Mouse (Mus musculus) intestine, embryonic 16.5 days (tissue): ENCODE data around the gene Poldip3. TPM values are rescaled to one million over a fixed set of nuclear protein-coding genes. Genes with fewer than 3 reads are reported as not detected.
"Not testable (repeated sequence)": the region's sequence is repeated elsewhere in the genome, so short reads cannot be mapped to it uniquely, and the experiment has no call there.

Experiments used
- ATAC-seq: fragments of 200-750 bp; cut with Nextera tagmentation; 2 replicates; pipeline ENCODE4 v1.8.0; 2017; ENCODE audit warnings: moderate TSS enrichment, moderate library complexity
- H3K27ac ChIP-seq: fragments of 300-500 bp; sonication (generic); 2 replicates; pipeline ENCODE4 v1.5.1; 2014; ENCODE audit warnings: mild to moderate bottlenecking, low read length
- H3K27me3 ChIP-seq: fragments of 300-500 bp; sonication (generic); replicated peaks from 2 replicates; pipeline ENCODE4 v1.6.1; 2014; ENCODE audit warnings: low read length, control low read depth, mixed read lengths; ENCODE audit not compliant: control insufficient read depth, insufficient read depth
- H3K36me3 ChIP-seq: fragments of 300-500 bp; sonication (generic); 2 replicates; pipeline ENCODE4 v1.6.1; 2014; ENCODE audit warnings: low read length, control low read depth; ENCODE audit not compliant: control insufficient read depth, insufficient read depth
- H3K4me1 ChIP-seq: fragments of 300-500 bp; sonication (generic); 2 replicates; pipeline ENCODE4 v1.6.1; 2014; ENCODE audit warnings: low read length, control low read depth, mixed read lengths; ENCODE audit not compliant: control insufficient read depth, insufficient read depth
- H3K4me2 ChIP-seq: fragments of 300-500 bp; sonication (generic); 2 replicates; pipeline ENCODE4 v1.6.1; 2014; ENCODE audit warnings: low read depth, low read length, control low read depth
- H3K4me3 ChIP-seq: fragments of 300-500 bp; sonication (generic); 2 replicates; pipeline ENCODE4 v1.5.1; 2014; ENCODE audit warnings: mild to moderate bottlenecking, low read length
- H3K9ac ChIP-seq: fragments of 300-500 bp; sonication (generic); 2 replicates; pipeline ENCODE4 v1.6.1; 2014; ENCODE audit warnings: low read depth, low read length
- H3K9me3 ChIP-seq: fragments of 300-500 bp; sonication (generic); 2 replicates; pipeline ENCODE4 v1.6.1; 2016; ENCODE audit warnings: low read length, control low read depth; ENCODE audit not compliant: control insufficient read depth
- WGBS: fragments of 180-500 bp; shearing (Covaris S2); extraction: QIAGEN DNeasy Blood & Tissue Kit; methylation state at CpG from one replicate; pipeline ENCODE4 v1.1.7; 2014; 5-methylcytosine and 5-hydroxymethylcytosine counted together
- polyA plus RNA-seq: library from polyadenylated mRNA; unstranded; fragments of >200 nt; fragmentation: Nextera tagmentation; extraction: Ambion mirVana; gene quantifications from 2 replicates; pipeline ENCODE4 v1.2.1, GENCODE M21; 2015

Poldip3 gene
- polyA plus RNA-seq, 1 experiment from 2014 or later, result 106 TPM

DNA sequence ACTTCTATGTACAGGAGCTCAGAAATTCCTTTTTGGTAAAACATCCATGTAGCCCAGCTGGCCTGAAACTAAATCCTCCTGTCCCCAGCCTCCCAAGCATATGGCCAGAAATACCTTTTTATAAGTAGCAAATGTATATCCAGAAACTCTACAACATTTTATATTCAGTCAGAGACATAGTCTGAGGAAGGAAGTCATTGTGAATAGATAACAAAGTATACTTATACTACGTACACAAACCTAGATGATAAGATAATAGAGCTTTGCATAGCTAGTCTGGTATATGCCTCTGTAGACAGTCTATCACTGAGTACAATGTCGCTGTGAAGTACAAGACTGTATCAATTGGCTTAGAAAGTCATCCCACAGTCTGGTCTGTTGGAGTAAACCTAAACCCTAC is 13.5 kb downstream of the Poldip3 start:
- Histone ChIP-seq H3K27me3 (no peaks in the 10 kb centered on the region), H3K4me2 (no peak overlapping the region), H3K36me3 (peaks cover 17% of the 10 kb centered on the region), H3K9me3 (no peaks in the 10 kb centered on the region), H3K27ac (no peak overlapping the region), H3K4me3 (no peak overlapping the region), H3K9ac (no peak overlapping the region), H3K4me1 (0 out of 2 replicates have a peak, but pooled peaks cover under 1% of the 10 kb centered on the region)
- no peak for ATAC-seq
- 72% methylated on average over 2 of the region's 2 CpGs for WGBS

DNA sequence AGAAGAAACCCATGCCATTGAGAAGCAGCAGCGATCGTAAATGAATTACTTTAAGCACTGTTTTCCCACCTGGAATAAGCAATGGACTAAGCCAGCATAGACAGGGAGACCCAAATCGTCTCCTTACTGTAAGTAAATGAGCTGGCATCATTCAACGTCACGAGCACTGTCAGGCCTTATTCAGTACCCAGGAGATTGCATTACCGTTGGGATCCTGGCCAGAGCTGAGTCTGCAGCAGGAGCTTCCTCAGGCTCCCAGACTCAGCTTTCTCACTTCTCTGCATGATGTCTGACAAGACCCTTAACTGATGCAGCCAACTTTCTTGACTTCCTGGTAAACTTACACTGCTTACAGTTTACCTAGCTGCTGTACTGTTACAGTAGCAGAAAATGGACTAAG is 14.5 kb downstream of the Poldip3 start:
- Histone ChIP-seq H3K9me3 (no peaks in the 10 kb centered on the region), H3K27ac (no peak overlapping the region), H3K9ac (no peak overlapping the region), H3K36me3 (peaks cover 22% of the 10 kb centered on the region), H3K4me2 (no peak overlapping the region), H3K4me1 (no peaks in the 10 kb centered on the region), H3K4me3 (no peak overlapping the region), H3K27me3 (no peaks in the 10 kb centered on the region)
- ATAC-seq, result no peak
- WGBS, result 90% methylated on average over 6 of the region's 6 CpGs

DNA sequence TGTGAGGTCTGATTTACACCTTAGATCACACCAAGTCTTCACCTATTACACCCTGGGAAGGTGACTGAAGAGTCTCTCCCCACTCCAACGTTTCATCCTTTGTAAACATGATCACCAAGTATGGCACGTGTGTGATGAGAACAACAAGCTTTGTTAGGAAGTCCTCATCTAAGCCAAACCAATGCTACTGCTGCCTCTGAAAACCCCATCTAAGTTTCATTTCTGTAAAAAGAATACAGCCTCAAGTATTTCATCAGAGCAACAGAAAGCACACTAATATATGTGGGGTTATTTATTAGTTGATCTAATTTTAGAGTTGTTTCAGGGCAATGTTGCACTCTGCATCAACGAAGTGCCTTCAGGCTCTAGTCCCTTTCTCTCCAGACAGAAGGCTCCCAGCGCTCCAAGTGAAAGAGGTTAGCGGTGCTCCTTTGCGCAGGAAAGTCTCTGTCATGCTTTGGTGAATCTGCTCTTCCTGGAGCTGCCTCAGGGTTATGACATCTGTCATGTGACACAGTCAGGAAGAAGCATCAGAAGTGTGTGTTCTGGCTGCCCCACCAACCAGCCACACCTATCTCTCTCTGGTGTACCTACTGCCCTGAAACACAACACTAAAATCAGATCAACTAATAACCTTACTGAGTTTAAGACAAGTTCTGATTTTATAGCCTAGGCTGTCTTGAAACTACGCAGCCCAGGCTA is 19.5 kb downstream of the Poldip3 start:
- no peak overlapping the region for H3K27ac ChIP-seq
- WGBS, result 89% methylated on average over 7 of the region's 7 CpGs

DNA sequence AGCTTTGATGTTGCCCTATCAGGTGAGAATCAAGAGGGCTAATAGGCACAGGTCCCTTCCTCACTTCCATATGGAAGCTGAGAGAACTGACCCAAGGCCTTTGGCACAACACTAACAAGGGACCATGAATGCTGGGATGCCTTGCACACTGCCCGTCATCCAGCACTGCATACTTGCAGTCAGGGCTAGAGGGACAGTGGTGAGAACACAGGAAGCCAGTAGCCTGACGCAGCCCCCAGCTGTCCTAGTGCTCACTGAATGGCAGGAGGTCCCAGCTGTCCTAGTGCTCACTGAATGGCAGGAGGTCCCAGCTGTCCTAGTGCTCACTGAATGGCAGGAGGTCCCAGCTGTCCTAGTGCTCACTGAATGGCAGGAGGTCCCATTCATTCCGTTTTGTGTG is 22.1 kb downstream of the Poldip3 start:
- not testable (repeated sequence) for H3K27ac ChIP-seq, H3K27me3 ChIP-seq, H3K9me3 ChIP-seq, H3K9ac ChIP-seq, ATAC-seq, H3K4me2 ChIP-seq, H3K4me3 ChIP-seq, H3K4me1 ChIP-seq
- WGBS, result 76% methylated on average over 3 of the region's 3 CpGs
- H3K36me3 ChIP-seq, result peaks cover 30% of the 10 kb centered on the region

More for the DNA sequence above, 19.5 kb downstream of the Poldip3 start:
- no peak for ATAC-seq
- peaks cover 35% of the 10 kb centered on the region for H3K36me3 ChIP-seq
- no peak overlapping the region for H3K4me2 ChIP-seq
- H3K9ac ChIP-seq, result no peak overlapping the region
- no peak overlapping the region for H3K4me3 ChIP-seq
- no peaks in the 10 kb centered on the region for H3K4me1 ChIP-seq
- no peaks in the 10 kb centered on the region for H3K27me3 ChIP-seq
- no peaks in the 10 kb centered on the region for H3K9me3 ChIP-seq

DNA sequence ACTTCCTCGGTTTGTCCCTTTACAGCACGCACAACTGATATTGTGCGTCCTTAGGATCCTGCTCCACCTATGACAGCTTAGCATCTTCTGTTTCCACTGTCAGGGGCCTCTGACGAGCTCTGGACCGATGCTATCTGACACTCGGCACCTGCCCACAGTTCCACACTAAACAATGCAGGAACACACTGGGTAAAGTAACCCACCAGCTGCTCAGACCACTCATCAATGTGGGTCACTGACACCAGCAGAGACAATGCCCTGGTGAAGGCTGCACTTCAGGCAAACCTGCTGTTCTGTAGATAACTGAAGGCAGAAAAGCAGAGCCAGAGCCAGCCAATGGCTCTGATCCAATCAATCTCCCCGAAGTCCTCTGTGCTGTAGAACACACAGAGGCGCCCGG is 22.6 kb downstream of the Poldip3 start:
- H3K4me3 ChIP-seq, result no peak overlapping the region
- no peaks in the 10 kb centered on the region for H3K9me3 ChIP-seq
- peaks cover 2% of the 10 kb centered on the region for H3K4me1 ChIP-seq
- no peak overlapping the region for H3K27ac ChIP-seq
- no peak overlapping the region for H3K4me2 ChIP-seq
- no peaks in the 10 kb centered on the region for H3K27me3 ChIP-seq
- H3K9ac ChIP-seq, result no peak overlapping the region
- 91% methylated on average over 9 of the region's 9 CpGs for WGBS
- H3K36me3 ChIP-seq, result peaks cover 30% of the 10 kb centered on the region
- no peak for ATAC-seq

DNA sequence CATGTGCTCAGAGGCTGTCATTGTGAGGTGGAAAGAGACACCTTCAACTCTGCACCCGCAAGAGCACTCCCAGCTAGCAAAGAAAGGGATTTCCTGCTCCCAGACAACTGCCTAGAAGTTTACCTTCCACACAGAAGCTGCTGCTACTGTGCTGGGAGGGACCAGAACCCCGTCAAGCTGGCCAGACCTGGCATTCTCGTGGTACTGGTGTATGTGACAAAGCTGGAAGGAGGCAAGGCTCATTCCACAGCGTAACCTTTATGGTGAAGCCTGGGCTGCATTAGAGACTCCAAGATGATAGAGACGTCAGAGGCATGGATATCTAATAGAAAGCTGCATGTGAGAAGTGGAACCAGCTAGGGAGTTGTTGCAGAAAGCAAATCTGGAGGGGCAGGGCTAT is 24.6 kb downstream of the Poldip3 start:
- WGBS, result 63% methylated on average over 5 of the region's 5 CpGs
- Histone ChIP-seq H3K4me2 (no peak overlapping the region), H3K27ac (no peak overlapping the region), H3K4me3 (no peak overlapping the region), H3K9me3 (no peaks in the 10 kb centered on the region), H3K27me3 (no peaks in the 10 kb centered on the region), H3K36me3 (peaks cover 27% of the 10 kb centered on the region), H3K9ac (no peak overlapping the region), H3K4me1 (peaks cover 5% of the 10 kb centered on the region)
- no peak for ATAC-seq

DNA sequence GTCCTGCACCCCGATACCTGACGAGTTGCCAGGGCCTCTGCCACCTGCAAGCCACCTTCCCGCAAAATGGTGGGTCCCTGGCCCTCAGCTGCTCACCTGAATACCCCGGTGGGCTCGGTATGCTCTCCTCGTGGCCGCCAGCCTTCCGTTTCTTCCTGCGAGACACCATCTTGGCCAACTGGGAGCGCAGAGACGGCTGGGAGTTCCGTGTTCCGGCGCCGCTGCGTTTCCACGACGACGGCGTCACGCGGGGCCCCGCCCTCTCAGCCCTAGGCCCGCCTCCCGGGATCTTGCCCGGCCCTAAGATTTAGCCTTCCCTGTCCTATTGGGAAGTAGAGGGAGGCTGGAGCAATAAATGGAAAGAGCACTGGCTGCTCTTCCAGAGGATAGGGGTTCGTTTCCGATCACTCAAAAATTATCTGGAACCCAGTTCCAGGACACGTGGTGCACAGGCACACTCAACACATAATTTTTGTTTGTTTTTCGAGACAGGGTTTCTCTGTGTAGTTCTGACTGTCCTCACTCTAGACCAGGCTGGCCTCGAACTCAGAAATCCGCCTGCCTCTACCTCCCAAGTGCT is 26.5 kb downstream of the Poldip3 start, which contains the start of gene Rrp7a:
Gene Rrp7a, minus strand, starts transcription at position 236 of the 580 bp plus-strand sequence.
- Histone ChIP-seq H3K9ac (peak within 1 kb of the TSS; percentile 82), H3K27me3 (no peaks in the 10 kb centered on the region), H3K4me2 (peak within 1 kb of the TSS; percentile 83), H3K4me1 (peaks cover 5% of the 10 kb centered on the region), H3K27ac (peak within 1 kb of the TSS; percentile 61), H3K9me3 (no peaks in the 10 kb centered on the region), H3K4me3 (peak within 1 kb of the TSS; percentile 90), H3K36me3 (peaks cover 32% of the 10 kb centered on the region)
- 9% methylated on average over 32 of the region's 32 CpGs for WGBS
- peak; percentile 94 for ATAC-seq

DNA sequence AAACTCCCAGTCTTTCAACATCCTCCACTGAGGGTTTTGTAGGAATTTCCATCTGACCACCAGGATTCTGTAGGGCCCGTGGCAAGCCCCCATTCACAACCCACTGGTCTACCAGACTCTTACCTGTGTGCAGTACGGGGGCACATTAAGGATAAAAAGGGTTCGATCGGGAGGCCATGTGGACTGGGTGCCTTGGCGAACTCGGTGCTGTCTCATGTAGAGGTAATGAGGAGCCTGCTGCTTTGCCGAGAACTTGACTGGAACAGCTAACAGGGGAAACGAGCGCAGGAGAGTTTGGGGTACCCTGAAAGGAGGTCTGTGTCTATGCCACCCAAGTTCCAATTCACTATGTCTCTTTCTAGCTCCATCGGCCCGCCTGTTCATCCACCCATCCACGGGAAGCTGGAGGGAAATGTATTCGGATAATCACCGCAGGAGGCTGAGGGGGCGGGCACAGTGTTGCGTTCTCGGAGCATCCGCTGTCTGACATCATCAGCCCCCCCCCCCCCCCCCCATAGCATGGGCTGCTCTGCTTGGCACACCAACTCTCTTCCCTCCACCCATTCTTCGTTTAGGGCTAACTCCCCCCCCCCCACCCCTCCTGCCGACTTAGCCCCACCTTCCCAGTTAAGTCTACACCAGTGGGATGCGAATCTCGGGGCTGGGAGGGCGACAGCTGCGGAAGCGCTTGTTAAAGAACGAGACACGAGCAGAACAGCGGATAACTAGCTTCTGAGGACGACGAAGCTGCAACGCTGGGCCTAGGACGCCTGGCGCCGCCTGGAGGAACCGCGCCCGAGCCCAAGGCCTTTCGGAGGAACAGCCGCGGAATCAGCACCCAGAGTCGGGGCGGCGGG is 27.2 kb downstream of the Poldip3 start:
- Histone ChIP-seq H3K4me3 (peak overlapping the region; percentile 90), H3K27me3 (no peaks in the 10 kb centered on the region), H3K27ac (peak overlapping the region; percentile 61), H3K9ac (peak overlapping the region; percentile 82), H3K36me3 (peaks cover 30% of the 10 kb centered on the region), H3K4me1 (peaks cover 5% of the 10 kb centered on the region), H3K4me2 (peak overlapping the region; percentile 83), H3K9me3 (no peaks in the 10 kb centered on the region)
- WGBS, result 3% methylated on average over 43 of the region's 43 CpGs
- ATAC-seq, result peak; percentile 66

DNA sequence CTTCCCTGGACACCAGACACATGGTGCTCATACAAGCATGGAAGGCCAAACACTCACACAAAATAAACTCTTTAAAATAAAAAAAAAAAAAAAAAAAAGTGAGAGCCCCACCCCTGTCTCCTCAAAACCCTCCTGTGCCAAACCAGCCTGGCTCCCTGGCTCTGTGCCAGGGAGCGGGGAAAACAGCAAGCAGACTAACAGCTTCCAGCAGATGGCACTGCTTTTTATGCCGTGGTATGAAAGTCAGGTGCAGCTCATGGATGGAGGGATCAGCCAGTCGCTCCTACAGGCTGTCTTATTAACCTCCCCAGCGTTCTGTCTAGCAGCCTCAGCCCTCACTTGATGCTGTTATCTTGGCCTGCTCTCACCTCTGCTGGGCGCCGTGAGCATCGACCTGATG is 30.8 kb downstream of the Poldip3 start:
- Histone ChIP-seq H3K27me3 (no peaks in the 10 kb centered on the region), H3K36me3 (peaks cover 20% of the 10 kb centered on the region; the same call in 1 of the 2 replicates), H3K9ac (no peak overlapping the region), H3K9me3 (no peaks in the 10 kb centered on the region), H3K4me1 (peaks cover 5% of the 10 kb centered on the region), H3K4me2 (no peak overlapping the region), H3K27ac (no peak overlapping the region), H3K4me3 (no peak overlapping the region)
- no peak for ATAC-seq
- WGBS, result 68% methylated on average over 7 of the region's 7 CpGs
